Mouse (Mus musculus): ENCODE measurements around the gene Ube2j2. TPM values are rescaled to one million over a fixed set of nuclear protein-coding genes. Genes with fewer than 3 reads are reported as not detected.

The Ube2j2 gene
- polyA plus RNA-seq, 1 experiment, result 80.7 TPM

- Histone ChIP-seq H3K4me1 (ENCODE audit: control insufficient read depth, insufficient read depth, low read length) (no peaks in the 10 kb centered on the region), H3K27ac (ENCODE audit: control insufficient read depth, insufficient read depth, low read depth, low read length) (no peak overlapping the region), H3K36me3 (ENCODE audit: control insufficient read depth, insufficient read depth, low read length) (peaks cover 4% of the 10 kb centered on the region), H3K4me3 (ENCODE audit: control insufficient read depth, low read depth, low read length) (no peak overlapping the region), H3K27me3 (ENCODE audit: control insufficient read depth, insufficient read depth, low read length) (no peaks in the 10 kb centered on the region)
- TF ChIP-seq CTCF (IDR thresholded peaks at IDR 0.05; ENCODE audit: control insufficient read depth, insufficient read depth, insufficient replicate concordance, low read depth, low read length), result no peak
- TF ChIP-seq POLR2A (IDR thresholded peaks at IDR 0.05; ENCODE audit: control insufficient read depth, low read depth, low read length), result no peak
These were observed 60.5 kb downstream of the Ube2j2 start for GRCm38 (mm10) chr4:156004109-156004508.

DNA sequence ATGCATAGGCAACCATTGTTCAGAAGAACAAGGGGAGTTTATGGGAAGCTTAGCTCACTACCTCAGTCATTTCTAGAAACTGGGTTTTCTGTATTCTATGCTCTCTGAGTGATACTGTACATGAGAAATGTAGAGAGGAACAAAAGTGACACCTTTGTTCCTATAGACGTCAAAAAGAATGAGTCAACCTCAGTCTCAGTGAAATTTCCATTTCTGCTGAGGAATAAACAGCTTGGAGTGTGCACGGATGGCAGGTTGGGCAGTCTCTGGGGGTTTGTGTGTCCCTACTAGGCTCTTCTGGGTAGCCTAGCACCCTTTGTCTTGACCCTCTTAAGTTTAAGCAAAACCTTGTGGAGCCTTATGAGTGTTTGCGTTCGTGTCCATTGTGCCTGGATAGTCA is 64.7 kb downstream of the Ube2j2 start:
- TF ChIP-seq CTCF (IDR thresholded peaks at IDR 0.05; ENCODE audit: control insufficient read depth, insufficient read depth, insufficient replicate concordance, low read depth, low read length) (no peak), POLR2A (IDR thresholded peaks at IDR 0.05; ENCODE audit: control insufficient read depth, low read depth, low read length) (no peak)
- peaks cover 6% of the 10 kb centered on the region for H3K36me3 ChIP-seq (ENCODE audit: control insufficient read depth, insufficient read depth, low read length)
- no peak overlapping the region for H3K27ac ChIP-seq (ENCODE audit: control insufficient read depth, insufficient read depth, low read depth, low read length)
- H3K4me3 ChIP-seq (ENCODE audit: control insufficient read depth, low read depth, low read length), result no peak overlapping the region
- H3K27me3 ChIP-seq (ENCODE audit: control insufficient read depth, insufficient read depth, low read length), result no peaks in the 10 kb centered on the region
- H3K4me1 ChIP-seq (ENCODE audit: control insufficient read depth, insufficient read depth, low read length), result no peaks in the 10 kb centered on the region

Other genes starting within 250 kb of the Ube2j2 start
- 2.7 and 3.3 TPM in 2 replicates for gene Fndc10, start 249.5 kb upstream of the Ube2j2 start, polyA plus RNA-seq (2012; rRNA removed)
- 34.6 and 37.4 TPM in 2 replicates for gene Ssu72, start 239.0 kb upstream of the Ube2j2 start, polyA plus RNA-seq (2012; rRNA removed)
- 1.5 and 1.8 TPM in 2 replicates for gene Tmem240, start 209.0 kb upstream of the Ube2j2 start, polyA plus RNA-seq (2012; rRNA removed)
- 18.7 and 23.4 TPM in 2 replicates for gene Atad3a, start 182.7 kb upstream of the Ube2j2 start, polyA plus RNA-seq (2012; rRNA removed)
- 5.5 and 5.6 TPM in 2 replicates for gene Vwa1, start 169.1 kb upstream of the Ube2j2 start, polyA plus RNA-seq (2012; rRNA removed)
- gene Tmem88b, start 158.0 kb upstream of the Ube2j2 start, polyA plus RNA-seq (2012; rRNA removed), result 1.0 TPM in 2 replicates
- 0.08 and 0.27 TPM in 2 replicates for gene Ankrd65, start 153.4 kb upstream of the Ube2j2 start, polyA plus RNA-seq (2012; rRNA removed)
- 134 and 144 TPM in 2 replicates for gene Mrpl20, start 141.0 kb upstream of the Ube2j2 start, polyA plus RNA-seq (2012; rRNA removed)
- 35.4 and 38.4 TPM in 2 replicates for gene Ccnl2, start 131.3 kb upstream of the Ube2j2 start, polyA plus RNA-seq (2012; rRNA removed)
- 108 and 116 TPM in 2 replicates for gene Aurkaip1, start 112.6 kb upstream of the Ube2j2 start, polyA plus RNA-seq (2012; rRNA removed)
- gene Mxra8, start 104.2 kb upstream of the Ube2j2 start, polyA plus RNA-seq (2012; rRNA removed), result 114 and 149 TPM in 2 replicates
- 132 and 135 TPM in 2 replicates for gene Dvl1, start 96.4 kb upstream of the Ube2j2 start, polyA plus RNA-seq (2012; rRNA removed)
- gene Tas1r3, start 80.5 kb upstream of the Ube2j2 start, polyA plus RNA-seq (2012; rRNA removed), result 1.9 and 2.3 TPM in 2 replicates
- gene Cptp, start 74.4 kb upstream of the Ube2j2 start, polyA plus RNA-seq (2012; rRNA removed), result 223 and 230 TPM in 2 replicates
- gene Ints11, start 74.3 kb upstream of the Ube2j2 start, polyA plus RNA-seq (2012; rRNA removed), result 19.9 and 21.7 TPM in 2 replicates
- 20.3 and 23.5 TPM in 2 replicates for gene Pusl1, start 52.0 kb upstream of the Ube2j2 start, polyA plus RNA-seq (2012; rRNA removed)
- 9.0 and 11.3 TPM in 2 replicates for gene Acap3, start 52.0 kb upstream of the Ube2j2 start, polyA plus RNA-seq (2012; rRNA removed)
- 30.7 and 31.6 TPM in 2 replicates for gene C1qtnf12, start 18.5 kb downstream of the Ube2j2 start, polyA plus RNA-seq (2012; rRNA removed)
- gene B3galt6, start 48.8 kb downstream of the Ube2j2 start, polyA plus RNA-seq (2012; rRNA removed), result 2.4 and 2.5 TPM in 2 replicates
- gene Sdf4, start 49.0 kb downstream of the Ube2j2 start, polyA plus RNA-seq (2012; rRNA removed), result 47.6 and 50.5 TPM in 2 replicates
- gene Tnfrsf4, start 70.0 kb downstream of the Ube2j2 start, polyA plus RNA-seq (2012; rRNA removed), result 2.8 and 3.4 TPM in 2 replicates
- not detected in 2 replicates for gene Tnfrsf18, start 82.3 kb downstream of the Ube2j2 start, polyA plus RNA-seq (2012; rRNA removed)
- gene Ttll10, start 115.6 kb downstream of the Ube2j2 start, polyA plus RNA-seq (2012; rRNA removed), result 641 and 673 TPM in 2 replicates
- gene 9430015G10Rik, start 166.2 kb downstream of the Ube2j2 start, polyA plus RNA-seq (2012; rRNA removed), result 104 and 121 TPM in 2 replicates
- gene Rnf223, start 186.7 kb downstream of the Ube2j2 start, polyA plus RNA-seq (2012; rRNA removed), result 0.72 and 0.85 TPM in 2 replicates

Measured in testis, adult 2 months (tissue).